Mouse (Mus musculus): ENCODE measurements at regions not wholly inside any gene's neighbourhood (a gene's known extent, or its start where the extent isn't known, plus 50 kb on each side); places are given as distances from the start of the nearest gene placed in this dataset.

DNA sequence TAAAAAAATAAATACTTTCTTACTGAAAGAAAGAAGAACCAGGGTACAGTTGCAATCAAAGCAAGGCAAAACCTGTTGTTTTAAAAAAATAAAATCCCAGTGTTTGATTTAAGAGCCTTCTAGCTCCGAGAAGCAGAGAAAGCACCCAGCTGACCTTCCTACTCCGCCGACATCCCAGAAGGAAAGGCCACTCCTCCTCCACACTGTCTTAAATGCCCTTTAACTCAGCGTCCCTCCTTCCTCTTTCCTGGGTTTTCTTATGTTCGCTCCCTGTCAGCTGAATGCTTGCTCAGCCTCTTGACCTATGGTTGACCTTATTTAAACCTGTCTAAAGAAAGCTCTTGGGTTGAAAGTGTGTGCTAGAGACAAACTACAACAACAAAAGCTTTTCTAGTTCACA, 79.1 kb downstream of the Sptssa start:
- 52% methylated on average over 5 of the region's 5 CpGs for WGBS
- Histone ChIP-seq H3K9ac (no peak overlapping the region), H3K27ac (ENCODE audit: low read depth, low read length) (no peak overlapping the region), H3K4me3 (ENCODE audit: low read depth, low read length) (no peak overlapping the region), H3K4me2 (ENCODE audit: low read depth) (no peak overlapping the region), H3K4me1 (ENCODE audit: insufficient read depth) (no peaks in the 10 kb centered on the region), H3K9me3 (ENCODE audit: low read length) (no peaks in the 10 kb centered on the region), H3K27me3 (ENCODE audit: insufficient read depth, low read length) (no peaks in the 10 kb centered on the region), H3K36me3 (ENCODE audit: insufficient read depth) (no peaks in the 10 kb centered on the region)
- no peak for DNase-seq
- no peak for ATAC-seq
- TF ChIP-seq CTCF (IDR thresholded peaks at IDR 0.05; ENCODE audit: low read depth): no peak

DNA sequence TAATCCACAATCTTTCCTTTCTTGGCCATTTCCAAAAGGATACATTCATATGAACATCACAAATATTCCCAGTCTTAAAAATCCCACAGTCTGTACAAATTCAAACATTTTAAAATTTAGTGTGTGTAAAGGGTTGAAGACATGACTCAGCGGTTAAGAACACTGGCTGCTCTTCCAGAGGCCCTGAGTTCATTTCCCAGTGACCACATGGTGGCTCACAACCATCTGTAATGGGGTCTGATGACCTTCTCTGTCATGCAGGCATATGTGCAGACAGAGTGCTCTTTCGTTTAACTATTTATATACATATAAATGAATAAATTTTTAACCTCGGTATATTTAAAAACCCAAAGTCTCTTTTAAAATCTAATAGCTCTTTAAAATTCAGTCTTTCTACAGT, 79.6 kb downstream of the Sptssa start:
- no peak overlapping the region for H3K27ac ChIP-seq (ENCODE audit: low read depth, low read length)
- no peak for TF ChIP-seq CTCF (IDR thresholded peaks at IDR 0.05; ENCODE audit: low read depth)
- no peaks in the 10 kb centered on the region for H3K36me3 ChIP-seq (ENCODE audit: insufficient read depth)
- no peak for ATAC-seq
- H3K4me1 ChIP-seq (ENCODE audit: insufficient read depth): no peaks in the 10 kb centered on the region
- H3K27me3 ChIP-seq (ENCODE audit: insufficient read depth, low read length): no peaks in the 10 kb centered on the region
- WGBS: 84% methylated on average over 3 of the region's 3 CpGs
- no peak overlapping the region for H3K9ac ChIP-seq
- no peak overlapping the region for H3K4me2 ChIP-seq (ENCODE audit: low read depth)
- H3K9me3 ChIP-seq (ENCODE audit: low read length): no peaks in the 10 kb centered on the region
- no peak overlapping the region for H3K4me3 ChIP-seq (ENCODE audit: low read depth, low read length)
- DNase-seq: no peak

DNA sequence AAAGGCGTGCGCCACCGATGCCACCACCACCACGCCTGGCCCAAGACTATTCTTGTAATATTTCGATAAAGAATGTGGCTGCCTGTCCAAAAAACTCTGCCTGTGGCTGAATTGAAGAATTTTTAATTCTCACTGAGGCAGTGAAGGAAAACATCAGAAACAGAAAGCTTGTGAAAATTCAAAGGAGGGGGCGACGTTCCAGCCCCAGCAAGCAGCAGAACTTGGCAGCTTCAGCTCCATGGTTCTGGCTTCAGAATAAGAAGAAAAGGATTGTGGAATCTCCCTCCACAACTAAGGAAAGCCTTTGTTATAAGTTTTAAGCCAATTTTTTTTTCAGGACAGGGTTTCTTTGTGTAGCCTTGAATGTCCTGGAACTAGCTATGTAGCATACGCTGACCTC, 83.5 kb downstream of the Sptssa start:
- no peak overlapping the region for H3K27ac ChIP-seq (ENCODE audit: low read depth, low read length)
- DNase-seq: no peak
- no peak for ATAC-seq
- no peaks in the 10 kb centered on the region for H3K4me1 ChIP-seq (ENCODE audit: insufficient read depth)
- 83% methylated on average over 8 of the region's 8 CpGs for WGBS
- H3K36me3 ChIP-seq (ENCODE audit: insufficient read depth): no peaks in the 10 kb centered on the region
- H3K4me3 ChIP-seq (ENCODE audit: low read depth, low read length): no peak overlapping the region
- no peaks in the 10 kb centered on the region for H3K9me3 ChIP-seq (ENCODE audit: low read length)
- H3K27me3 ChIP-seq (ENCODE audit: insufficient read depth, low read length): no peaks in the 10 kb centered on the region
- H3K9ac ChIP-seq: no peak overlapping the region
- H3K4me2 ChIP-seq (ENCODE audit: low read depth): no peak overlapping the region
- TF ChIP-seq CTCF (IDR thresholded peaks at IDR 0.05; ENCODE audit: low read depth): no peak

DNA sequence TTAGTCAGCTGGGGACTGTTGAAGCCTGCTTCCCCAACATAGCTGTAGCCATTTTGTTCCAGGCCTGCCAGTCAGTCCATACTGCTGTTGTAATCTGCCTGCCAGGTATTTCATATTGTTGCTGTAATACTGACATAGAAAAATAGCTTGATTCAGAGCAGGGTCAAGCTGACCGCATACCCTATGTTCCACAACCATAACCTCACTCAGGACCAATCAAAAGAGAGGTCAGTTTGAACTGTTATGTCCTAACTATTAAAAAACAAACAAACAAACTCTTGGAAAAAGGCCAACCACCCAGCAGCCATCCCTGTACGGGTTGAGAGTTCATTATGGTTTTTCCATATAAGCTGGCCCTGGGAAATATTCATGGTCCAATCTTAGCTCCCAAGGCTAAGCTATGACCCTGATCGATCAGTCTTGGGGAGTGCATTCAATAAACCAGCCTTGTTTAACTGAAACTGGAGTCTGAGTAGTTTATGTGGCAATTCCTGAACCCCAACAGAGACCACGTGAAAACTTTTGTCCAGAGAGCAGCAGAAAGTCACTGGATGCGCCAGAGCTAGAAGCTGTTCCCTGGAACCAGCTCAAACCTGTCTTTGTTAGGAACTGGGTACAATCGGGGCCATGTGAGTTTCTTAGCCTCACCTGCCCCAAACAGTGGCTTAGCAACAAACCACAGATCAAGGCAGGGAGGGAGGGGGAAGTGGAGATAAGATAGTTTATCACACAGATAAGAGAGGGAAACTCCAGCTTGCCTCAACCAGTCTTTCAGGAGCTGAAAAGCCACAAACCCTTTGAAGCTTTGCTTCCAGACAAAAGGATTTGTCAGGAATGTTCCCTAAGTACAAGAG, 88.1 kb downstream of the Sptssa start:
- H3K27me3 ChIP-seq (ENCODE audit: insufficient read depth, low read length): no peaks in the 10 kb centered on the region
- DNase-seq (no peak), ATAC-seq (no peak)
- no peaks in the 10 kb centered on the region for H3K36me3 ChIP-seq (ENCODE audit: insufficient read depth)
- no peaks in the 10 kb centered on the region for H3K9me3 ChIP-seq (ENCODE audit: low read length)
- no peak overlapping the region for H3K4me2 ChIP-seq (ENCODE audit: low read depth)
- TF ChIP-seq CTCF (IDR thresholded peaks at IDR 0.05; ENCODE audit: low read depth): no peak
- H3K9ac ChIP-seq: no peak overlapping the region
- no peak overlapping the region for H3K4me3 ChIP-seq (ENCODE audit: low read depth, low read length)
- 76% methylated on average over 6 of the region's 6 CpGs for WGBS
- no peaks in the 10 kb centered on the region for H3K4me1 ChIP-seq (ENCODE audit: insufficient read depth)
- H3K27ac ChIP-seq (ENCODE audit: low read depth, low read length): no peak overlapping the region

DNA sequence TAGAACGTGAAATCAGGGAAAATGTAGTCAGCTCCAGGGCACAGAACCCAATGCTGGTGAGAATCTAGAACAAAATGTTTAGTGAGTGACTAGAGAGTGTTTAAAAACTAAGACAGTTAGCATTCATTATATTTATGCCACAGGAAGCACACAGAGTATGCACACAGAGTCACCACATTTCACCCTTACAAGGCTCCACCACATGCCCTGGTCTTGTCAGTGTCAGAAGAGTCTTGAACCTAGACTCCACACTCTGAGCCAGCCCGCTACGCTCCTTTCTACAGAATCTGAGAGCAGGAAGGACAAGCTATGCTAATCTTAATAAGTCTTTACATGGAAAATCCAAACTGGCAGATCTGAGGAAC, 89.0 kb downstream of the Sptssa start:
- Histone ChIP-seq H3K9ac (no peak overlapping the region), H3K4me2 (ENCODE audit: low read depth) (no peak overlapping the region), H3K9me3 (ENCODE audit: low read length) (no peaks in the 10 kb centered on the region), H3K4me3 (ENCODE audit: low read depth, low read length) (no peak overlapping the region), H3K36me3 (ENCODE audit: insufficient read depth) (no peaks in the 10 kb centered on the region), H3K27me3 (ENCODE audit: insufficient read depth, low read length) (no peaks in the 10 kb centered on the region), H3K27ac (ENCODE audit: low read depth, low read length) (no peak overlapping the region), H3K4me1 (ENCODE audit: insufficient read depth) (no peaks in the 10 kb centered on the region)
- ATAC-seq: no peak
- TF ChIP-seq CTCF (IDR thresholded peaks at IDR 0.05; ENCODE audit: low read depth): no peak
- no peak for DNase-seq
- WGBS: 87% methylated on average over 3 of the region's 3 CpGs

DNA sequence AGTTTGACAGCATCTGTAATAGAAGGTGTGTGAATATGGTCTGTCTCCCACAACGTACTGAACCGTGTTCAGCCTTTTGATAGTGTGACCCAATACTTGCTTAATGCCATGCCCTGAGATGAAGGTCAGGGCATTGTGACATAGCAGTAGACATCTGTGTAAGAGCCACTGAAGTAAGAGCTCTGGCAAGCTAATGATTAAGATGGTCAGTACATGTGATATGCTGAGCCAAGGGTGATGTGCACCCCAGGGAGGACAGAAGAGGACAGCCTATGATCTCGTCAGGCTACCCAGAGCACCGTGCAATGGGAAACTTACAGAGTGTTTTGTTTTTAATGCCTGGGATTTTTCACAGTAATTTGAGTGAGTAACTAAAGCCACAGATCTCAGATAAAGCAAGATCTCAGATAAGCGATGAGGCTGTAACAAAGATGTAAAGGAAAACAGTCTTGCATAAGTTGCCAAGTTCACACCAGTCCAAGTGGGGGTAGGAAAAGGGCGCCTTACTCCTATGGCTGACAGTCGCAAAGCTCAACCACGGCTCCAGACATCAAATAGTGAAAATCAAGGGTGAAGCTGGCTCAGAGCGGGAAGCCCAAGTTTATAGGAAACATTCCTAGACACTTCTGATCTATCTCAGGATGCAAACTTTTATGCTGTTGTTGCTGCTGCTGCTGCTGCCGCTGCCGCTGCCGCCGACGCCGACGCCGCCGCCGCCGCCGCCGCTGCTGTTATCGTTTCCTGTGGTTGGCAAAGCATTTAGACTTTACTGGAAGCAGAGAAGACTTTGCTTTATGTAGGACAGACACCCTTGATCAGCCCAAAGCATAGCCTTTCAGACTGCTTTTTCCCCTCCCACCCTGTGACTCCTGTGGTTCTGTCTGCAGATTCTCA, 89.6 kb downstream of the Sptssa start:
- no peak overlapping the region for H3K27ac ChIP-seq (ENCODE audit: low read depth, low read length)
- no peak overlapping the region for H3K9ac ChIP-seq
- H3K4me1 ChIP-seq (ENCODE audit: insufficient read depth): no peaks in the 10 kb centered on the region
- no peak overlapping the region for H3K4me2 ChIP-seq (ENCODE audit: low read depth)
- ATAC-seq (no peak), DNase-seq (no peak)
- H3K9me3 ChIP-seq (ENCODE audit: low read length): no peaks in the 10 kb centered on the region
- no peaks in the 10 kb centered on the region for H3K27me3 ChIP-seq (ENCODE audit: insufficient read depth, low read length)
- no peak overlapping the region for H3K4me3 ChIP-seq (ENCODE audit: low read depth, low read length)
- no peak for TF ChIP-seq CTCF (IDR thresholded peaks at IDR 0.05; ENCODE audit: low read depth)
- H3K36me3 ChIP-seq (ENCODE audit: insufficient read depth): no peaks in the 10 kb centered on the region
- 94% methylated on average over 23 of the region's 23 CpGs for WGBS

DNA sequence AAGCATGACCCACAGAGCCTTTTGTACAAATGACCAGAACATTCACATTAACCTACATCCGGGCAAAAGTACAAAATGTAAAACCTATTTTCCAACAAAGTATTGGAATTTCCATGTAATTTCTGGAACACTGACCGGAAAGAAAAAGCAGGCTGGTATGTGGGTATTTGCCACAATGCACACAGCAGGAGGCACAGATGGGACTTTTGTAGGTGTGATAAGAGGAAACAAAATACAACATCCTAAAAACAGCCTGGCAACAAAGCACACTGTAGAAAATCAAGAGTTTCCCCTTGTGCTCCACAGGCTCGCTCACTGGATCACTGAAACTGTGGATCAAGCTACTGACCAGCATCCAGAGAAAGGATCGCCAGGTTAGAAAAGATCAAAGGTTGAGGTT, 94.4 kb downstream of the Sptssa start:
- no peak for ATAC-seq
- Histone ChIP-seq H3K9ac (no peak overlapping the region), H3K27ac (ENCODE audit: low read depth, low read length) (no peak overlapping the region), H3K36me3 (ENCODE audit: insufficient read depth) (no peaks in the 10 kb centered on the region), H3K27me3 (ENCODE audit: insufficient read depth, low read length) (no peaks in the 10 kb centered on the region), H3K4me3 (ENCODE audit: low read depth, low read length) (no peak overlapping the region), H3K9me3 (ENCODE audit: low read length) (no peaks in the 10 kb centered on the region), H3K4me1 (ENCODE audit: insufficient read depth) (no peaks in the 10 kb centered on the region), H3K4me2 (ENCODE audit: low read depth) (no peak overlapping the region)
- no peak for TF ChIP-seq CTCF (IDR thresholded peaks at IDR 0.05; ENCODE audit: low read depth)
- DNase-seq: no peak
- WGBS: 86% methylated on average over 4 of the region's 4 CpGs
